Mouse (Mus musculus): ENCODE measurements around the gene Mpzl3.
A peak's percentile ranks its signal among the peaks of the same experiment; 100 is the strongest.
"Not testable (repeated sequence)": the region's sequence is repeated elsewhere in the genome, so short reads cannot be mapped to it uniquely, and the experiment has no call there.

The Mpzl3 gene

DNA sequence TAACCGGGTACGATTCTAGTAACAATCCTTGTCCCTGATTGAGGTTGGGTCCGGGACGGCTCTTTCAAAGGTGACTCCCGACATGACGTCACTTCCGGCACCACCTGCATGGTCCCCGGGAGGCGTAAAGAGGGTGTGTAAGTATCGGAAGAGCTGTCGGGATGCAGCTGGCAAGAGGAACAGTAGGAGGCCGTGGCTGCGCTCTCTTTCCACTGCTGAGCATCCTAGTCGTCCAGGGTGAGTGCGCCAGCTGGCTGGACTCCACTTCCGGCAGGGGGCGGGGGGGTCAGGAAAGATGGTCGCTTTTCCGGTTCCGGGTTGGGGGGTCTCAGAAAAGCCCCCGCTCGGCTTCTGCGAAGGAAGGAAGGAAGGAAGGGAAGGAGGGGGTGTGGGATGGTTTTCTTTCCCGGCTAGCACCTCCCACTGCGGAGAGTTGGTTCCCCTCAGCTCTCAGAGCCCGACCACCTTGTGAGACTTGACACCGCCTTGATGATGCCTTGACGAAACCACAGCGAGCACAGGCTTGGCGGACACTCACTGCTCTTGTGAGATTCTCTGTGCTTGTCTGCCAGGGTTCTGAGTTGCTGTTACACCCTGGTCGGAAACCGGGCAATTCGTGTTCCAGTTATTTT, at the start of gene Mpzl3:
TSS of gene Mpzl3 (plus strand) at position 105 of the 632 bp plus-strand sequence.
- DNase-seq (ENCODE audit: low read depth in 2 of 2, low spot score in 2 of 2): peak; percentile 78 to 84

DNA sequence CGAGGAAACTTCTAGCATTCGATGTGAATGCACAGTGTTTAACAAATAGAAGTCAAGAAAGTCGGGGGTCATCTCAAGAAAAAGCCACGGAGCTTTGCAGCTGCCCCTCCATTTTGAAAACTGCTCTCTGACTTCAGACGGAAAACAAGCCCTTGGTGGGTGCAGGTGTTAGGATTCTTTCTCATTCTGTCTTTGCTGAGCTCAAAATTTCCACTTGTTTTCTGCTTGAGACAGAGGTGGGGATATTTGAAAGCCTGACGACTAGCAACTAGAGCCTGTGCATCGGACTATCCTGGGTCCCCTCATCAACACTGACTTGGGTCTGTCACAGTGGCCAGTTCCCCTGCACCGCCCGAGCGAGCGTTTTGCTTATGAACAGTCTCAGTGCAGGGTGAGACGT, 47.6 kb upstream of the Mpzl3 start:
- no peak for DNase-seq (ENCODE audit: low read depth in 2 of 2, low spot score in 2 of 2)

DNA sequence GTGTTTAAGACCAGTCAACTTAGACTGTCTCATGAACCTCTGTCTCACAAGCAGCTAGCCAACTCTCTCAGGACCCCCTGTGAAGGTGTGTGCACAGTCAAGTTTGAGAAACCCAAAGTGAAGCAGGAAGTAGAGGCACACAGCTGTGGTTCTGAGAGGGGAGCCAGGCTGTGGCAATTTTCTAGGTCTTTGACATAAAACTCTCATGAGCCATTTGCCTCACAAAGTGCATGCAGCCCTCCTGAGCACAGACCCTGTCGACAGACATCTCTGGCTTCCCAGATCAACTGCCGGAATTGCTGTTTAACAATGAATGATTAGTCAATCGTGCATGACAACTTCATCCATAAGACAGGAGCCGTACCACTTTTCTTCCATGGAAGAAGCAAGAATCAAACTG, 46.6 kb upstream of the Mpzl3 start:
- DNase-seq (ENCODE audit: low read depth in 2 of 2, low spot score in 2 of 2): no peak

DNA sequence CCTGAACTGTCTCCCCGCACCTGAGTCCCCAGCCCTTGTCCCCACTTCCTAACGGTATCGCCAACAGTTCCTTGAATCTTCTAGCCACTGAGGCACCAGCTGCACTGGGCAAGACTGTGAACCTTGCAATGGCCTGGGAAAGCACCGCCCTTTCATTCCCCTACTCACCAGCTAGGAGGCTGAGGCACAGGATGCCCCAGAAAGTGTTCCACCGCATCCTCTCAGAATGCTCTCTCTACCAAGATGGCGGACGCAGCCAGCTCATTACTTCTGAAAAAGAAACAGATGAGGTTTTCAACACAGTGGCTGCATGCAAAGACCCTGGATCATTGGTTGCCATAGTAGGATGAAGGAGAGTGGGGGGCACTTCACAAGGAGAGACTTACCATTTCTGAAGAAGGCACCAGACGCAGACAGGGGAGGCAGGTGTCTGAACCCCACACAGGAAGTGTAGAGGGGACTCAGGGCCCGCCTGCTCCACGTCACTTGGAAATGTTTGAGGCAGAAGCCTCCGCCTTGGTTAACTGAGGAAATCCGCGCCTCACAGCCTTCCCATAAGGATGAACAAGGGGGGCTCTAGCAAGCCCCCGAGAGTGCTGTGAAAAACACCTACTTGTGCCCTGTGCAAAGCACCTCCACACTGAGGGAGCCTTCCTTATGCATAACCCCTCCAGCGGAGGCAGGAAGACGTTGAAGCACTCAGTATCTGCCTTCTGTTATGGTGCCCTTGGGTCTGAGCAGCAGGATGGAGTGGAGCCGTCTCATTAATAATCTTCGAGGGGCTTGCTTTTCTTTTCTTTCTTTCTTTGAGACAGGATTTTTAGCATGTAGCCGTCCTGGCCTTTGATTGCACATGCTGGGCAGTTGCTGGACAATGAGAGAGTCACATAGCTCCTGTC, 45.6 kb upstream of the Mpzl3 start, which contains the start of gene Cd3e:
TSS of gene Cd3e (minus strand) at position 448 of the 899 bp plus-strand sequence.
- peak; percentile 61 to 70 for DNase-seq (ENCODE audit: low read depth in 2 of 2, low spot score in 2 of 2)

DNA sequence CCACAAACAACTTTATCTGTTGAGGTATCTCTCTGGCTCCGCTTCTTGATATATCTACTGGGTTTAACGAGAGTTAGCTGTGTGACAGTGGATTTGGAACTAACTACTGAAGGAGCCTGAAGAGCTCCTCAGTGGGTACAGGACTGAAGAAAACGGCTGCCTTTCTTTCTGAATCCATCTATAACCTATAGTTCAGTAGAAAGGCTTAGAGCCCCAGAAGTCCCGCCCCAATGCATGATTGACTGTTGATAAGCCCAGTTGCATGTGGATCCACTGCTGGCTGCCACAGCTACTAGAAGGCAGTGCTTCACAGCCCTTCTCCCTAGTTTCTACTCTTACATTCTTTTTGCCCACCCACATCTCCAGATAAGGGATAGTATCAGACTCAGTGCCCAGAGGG, 44.5 kb upstream of the Mpzl3 start:
- DNase-seq (ENCODE audit: low read depth in 2 of 2, low spot score in 2 of 2): peak; percentile 35 to 63

DNA sequence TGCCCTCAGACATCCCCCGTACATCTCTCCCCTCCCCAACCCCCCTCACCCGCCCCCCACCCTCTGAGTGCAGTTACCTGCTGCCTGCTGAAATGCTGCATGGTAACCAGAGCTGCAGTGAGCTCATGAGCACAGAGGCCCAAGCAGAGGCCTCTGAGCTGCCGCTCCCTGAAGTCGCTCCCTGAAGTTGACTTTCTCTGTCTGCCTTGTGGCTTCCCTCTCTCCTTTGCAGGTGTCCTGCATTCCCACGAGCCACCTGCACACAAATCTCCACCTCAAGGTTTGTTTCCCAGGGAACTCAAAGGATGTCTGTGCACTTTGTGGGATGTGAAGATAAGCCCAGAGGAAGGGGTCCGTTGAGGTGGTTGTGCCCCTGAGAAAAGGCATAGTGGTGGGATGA, 43.7 kb upstream of the Mpzl3 start:
- no peak for DNase-seq (ENCODE audit: low read depth in 2 of 2, low spot score in 2 of 2)

DNA sequence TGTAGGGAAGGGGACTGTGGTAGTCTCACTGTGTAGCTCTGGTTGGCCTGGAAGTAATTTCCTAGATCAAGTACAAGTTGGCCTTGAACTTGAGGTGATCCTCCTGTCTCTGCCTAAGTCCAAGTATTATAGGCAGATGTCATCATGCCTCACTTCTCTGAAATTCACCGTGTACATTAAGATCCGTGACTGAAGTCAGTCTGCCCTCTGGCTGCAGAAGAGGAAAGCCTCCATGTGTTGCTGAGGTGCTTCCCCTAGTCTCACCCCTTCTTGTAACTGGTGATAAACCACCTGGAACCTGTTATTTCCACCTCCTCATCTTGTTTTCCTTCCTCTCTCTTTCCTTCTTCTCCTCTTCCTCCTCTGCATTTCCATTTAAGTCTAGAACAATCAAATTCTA, 40.1 kb upstream of the Mpzl3 start:
- peak in 1 of 2 experiments; percentile 22 for DNase-seq (ENCODE audit: low read depth in 2 of 2, low spot score in 2 of 2)

DNA sequence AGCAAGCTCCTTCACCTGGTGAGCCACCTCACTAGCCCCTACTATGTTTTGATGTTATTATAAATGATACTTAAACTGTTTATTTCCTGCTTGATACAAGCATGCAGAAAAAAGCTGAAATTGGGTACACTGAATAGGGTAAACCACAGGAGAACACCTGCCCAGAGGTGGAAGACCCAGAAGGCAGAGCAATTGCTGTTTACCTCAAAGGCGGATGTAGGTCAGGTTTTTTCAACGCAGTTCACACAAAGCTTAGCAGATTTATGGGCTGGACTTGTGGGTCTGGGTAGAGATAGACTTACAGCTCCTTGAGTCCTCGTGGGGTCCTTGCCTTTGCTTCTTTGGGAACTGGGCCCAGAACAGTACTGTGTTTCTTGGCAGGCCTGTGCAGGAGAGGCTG, 39.1 kb upstream of the Mpzl3 start:
- peak; percentile 40 to 48 for DNase-seq (ENCODE audit: low read depth in 2 of 2, low spot score in 2 of 2)

DNA sequence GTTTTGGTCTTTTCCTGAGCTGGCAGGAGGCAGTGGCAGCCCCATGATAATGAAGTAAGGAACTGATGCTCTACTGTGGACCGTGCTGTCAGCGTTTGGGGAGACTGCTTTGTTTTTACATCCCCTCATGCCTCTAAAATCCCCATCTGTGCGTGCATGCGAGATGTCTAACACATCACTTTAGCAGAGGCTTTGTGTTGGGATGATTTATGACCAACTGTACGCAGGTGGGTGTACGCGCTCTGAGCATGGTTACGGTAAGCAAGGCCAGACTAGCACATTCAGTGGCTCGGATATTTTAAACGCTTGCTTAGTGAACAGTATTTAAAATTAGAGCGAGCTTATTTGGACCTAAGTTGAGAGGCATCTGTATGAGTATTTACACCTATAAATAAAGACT, 37.0 kb upstream of the Mpzl3 start:
- no peak for DNase-seq (ENCODE audit: low read depth in 2 of 2, low spot score in 2 of 2)

DNA sequence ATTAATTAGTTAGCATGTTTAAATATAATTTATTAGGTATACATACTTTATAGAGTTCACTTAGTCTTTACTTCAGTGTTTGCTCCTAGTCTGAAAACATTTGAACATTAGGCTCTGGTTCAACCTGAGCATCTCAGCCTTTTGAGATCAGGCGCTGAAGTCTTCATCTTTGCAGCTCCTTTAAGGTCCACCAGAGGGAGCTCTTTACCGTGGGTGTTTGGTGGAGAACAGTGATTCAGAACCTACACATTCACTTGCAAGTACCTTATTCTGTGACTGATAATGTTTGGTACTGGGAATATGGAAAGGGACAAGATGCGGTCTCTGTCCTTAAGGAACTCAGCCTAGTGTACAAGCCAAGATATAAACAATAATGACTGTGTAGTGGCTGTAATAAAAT, 32.2 kb upstream of the Mpzl3 start:
- peak; percentile 68 to 76 for DNase-seq (ENCODE audit: low read depth in 2 of 2, low spot score in 2 of 2)

DNA sequence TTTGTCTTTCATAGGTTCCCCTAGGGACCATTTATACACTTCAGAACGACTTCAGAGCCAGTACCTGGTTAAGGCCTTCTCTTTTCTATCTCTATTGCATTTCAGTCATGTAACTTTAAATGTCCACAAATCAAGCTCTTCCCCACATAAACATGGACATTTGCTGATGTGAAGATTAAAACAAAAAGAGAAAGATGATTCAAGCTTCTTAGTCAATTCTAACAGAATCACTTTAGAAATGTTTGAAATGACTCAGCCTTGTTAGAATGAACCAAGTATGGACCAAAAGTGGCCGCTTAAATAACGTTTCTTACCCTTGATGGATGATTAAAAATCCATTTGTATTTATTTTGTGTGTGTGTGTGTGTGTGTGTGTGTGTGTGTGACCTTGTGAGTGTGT, 31.3 kb upstream of the Mpzl3 start:
- no peak for DNase-seq (ENCODE audit: low read depth in 2 of 2, low spot score in 2 of 2)

DNA sequence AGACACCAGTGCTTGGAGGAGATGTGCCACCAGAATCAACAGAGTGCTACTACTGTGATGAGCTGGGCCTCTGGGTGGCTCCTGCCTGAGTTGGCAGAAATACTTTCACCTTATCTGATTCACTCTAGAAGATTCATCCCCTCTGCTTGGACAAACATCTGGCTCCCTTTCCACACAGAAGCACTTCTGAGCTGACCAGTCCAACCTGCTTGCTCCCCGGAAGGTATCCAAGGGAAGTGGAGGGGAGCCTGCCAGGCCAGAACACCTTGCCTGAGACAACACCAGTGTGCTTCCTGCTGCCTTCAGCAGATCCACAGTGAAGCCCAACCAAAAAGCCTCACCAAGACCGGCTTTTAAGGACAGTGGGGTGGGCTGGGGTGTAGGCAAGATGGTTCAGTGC, 30.8 kb upstream of the Mpzl3 start:
- no peak for DNase-seq (ENCODE audit: low read depth in 2 of 2, low spot score in 2 of 2)

DNA sequence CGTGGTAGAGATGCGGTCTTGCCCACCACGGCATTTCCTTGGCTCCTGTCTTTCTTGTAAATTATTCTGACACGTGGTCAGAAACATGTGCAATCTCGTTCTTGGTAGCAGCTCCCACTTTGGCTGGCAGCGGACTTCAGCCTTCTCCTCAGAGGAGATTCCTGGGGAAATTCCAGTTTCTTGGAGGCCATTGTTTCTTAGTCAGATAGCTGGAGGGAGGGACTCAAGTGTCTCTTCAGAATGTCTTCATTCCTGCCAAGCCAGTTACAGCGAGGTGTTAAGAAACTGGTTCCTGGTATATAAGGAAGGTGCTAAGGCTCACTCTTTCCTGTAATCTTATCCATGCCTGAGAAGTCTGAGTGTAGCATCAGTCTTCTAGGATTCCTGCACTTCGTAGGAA, 27.6 kb upstream of the Mpzl3 start:
- DNase-seq (ENCODE audit: low read depth in 2 of 2, low spot score in 2 of 2): no peak

DNA sequence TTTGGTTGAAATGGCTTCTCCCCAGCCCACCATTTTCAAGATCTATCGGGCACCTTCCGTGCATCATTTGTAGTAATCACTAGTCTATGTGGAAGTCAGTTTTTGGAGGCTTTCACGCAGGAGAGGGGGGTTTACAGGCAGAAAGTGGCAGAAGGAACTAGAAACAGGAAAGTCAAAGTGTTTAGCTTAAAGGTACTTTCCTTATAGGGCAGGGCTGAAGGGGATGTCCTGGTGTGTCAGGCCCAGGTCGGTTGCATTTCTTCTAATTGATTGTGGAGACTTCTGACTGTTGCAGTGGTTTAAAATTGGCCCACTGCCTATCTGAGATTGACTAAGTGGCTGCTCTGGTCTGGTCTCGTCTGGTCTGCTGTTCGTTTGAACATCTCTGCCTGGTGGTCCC, 24.6 kb upstream of the Mpzl3 start:
- no peak for DNase-seq (ENCODE audit: low read depth in 2 of 2, low spot score in 2 of 2)

DNA sequence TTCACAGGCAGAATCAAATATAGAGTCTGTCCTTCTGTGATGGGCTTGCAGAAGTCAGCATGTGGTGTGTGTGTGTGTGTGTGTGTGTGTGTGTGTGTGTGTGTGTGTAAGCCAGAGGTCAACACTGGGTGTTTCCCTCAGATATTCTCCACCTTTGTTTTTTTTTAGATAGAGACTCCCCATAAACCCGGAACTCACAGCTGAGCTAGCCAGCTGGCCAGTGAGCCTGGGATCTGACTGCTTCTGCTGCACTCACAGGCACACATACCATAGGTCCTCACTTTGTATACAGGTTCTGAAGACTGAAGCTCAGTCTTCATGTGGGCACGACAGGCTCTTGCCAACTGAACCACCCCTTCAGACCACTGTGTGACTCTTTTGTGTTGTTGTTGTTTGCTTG, 22.7 kb upstream of the Mpzl3 start:
- no peak for DNase-seq (ENCODE audit: low read depth in 2 of 2, low spot score in 2 of 2)

DNA sequence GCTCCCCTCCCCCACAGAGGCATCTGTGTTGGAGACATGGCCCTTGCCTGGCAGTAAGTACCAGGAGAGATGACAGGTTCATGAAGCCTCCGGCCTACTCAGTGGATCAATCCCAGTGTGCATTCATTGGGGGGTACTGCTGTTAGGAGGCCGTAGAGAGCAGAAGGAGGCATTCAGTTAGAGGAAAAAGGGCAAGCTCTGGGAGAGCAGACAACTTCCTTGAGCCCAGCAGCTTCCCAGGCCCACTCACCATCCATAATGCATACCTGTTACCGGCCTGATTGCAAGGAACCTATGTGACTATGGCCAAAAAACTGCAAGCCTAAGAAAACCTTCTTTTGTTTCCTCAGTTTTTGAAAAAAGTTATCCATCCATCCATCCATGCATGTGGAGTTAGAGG, 20.5 kb upstream of the Mpzl3 start:
- no peak for DNase-seq (ENCODE audit: low read depth in 2 of 2, low spot score in 2 of 2)

DNA sequence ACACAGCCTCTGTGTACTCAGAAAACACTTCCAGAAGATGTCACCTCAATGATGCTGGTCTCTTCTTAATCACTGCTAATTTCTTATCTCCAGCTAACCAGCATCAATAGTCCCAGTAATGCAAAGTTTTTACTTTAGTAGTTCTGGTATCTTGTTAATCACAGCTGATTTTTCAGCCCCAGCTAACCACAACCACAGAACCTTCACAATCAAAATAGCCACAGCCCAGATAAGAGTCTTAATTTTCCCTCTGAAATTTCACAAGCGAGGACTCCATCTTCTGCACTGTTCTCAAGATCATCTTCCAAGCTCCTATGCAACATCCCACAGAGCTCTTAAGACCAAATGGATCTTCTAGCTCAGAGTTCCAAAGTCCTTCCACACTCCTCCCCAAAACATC, 17.2 kb upstream of the Mpzl3 start:
- DNase-seq (ENCODE audit: low read depth in 2 of 2, low spot score in 2 of 2): not testable (repeated sequence)

DNA sequence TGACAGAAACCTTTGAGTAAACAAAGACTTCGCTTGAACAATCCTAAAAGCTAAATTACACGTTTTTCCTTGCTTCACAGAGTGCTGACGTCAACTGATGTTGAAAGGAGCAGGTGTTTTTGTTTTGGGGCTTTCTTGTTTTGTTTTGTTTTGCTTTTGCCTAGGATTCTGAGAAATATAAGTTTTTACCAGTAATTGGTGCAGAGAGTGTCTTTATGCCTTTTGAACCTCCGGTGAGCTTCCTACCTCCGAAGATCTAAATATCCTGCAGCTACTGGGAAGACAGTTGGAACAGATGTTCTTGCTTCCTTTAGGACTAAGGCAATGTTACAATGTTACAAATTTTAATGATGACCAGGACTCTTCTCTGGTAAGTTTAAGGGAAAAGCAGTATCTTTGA, 15.5 kb upstream of the Mpzl3 start, which contains the start of gene Mpzl2:
TSS of gene Mpzl2 (plus strand) at position 301 of the 400 bp plus-strand sequence.
- no peak for DNase-seq (ENCODE audit: low read depth in 2 of 2, low spot score in 2 of 2)

DNA sequence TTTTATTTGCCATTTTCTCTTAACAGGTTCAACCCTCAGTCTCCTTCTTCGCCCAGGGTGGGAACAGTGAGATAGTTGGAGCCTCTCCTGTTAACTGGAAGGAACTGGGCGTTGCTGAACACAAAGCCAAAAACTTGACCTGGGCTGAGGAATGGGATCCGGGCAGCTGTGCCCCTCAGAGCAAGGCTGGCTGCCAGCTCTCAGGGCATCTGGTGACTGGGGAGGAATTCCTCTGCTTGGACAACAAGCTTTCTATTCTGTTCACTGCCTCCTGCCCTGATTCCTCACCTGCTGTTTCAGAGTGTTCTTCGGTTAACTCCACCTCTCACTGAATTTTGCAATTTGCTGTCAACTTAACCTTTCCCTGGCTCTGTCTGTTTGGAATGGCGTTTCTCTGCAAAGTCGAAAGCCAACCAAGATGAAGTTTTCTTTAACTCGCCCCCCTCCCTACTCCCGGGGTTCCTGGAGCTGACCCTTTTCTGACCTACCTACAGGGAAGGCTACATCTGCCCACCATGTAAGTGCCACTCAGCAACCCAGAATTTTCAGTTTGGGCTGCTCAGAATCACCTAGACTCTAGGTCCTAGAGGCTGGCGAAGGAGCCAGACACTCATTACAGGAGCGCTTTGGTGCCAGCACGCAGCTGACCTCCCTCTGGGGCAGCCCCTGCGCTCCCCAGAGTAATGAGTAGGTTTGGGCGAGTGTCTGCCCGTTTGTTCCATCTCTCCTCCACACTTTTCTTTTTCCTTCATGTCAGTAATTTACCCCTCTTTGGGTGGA, 14.7 kb upstream of the Mpzl3 start:
- no peak for DNase-seq (ENCODE audit: low read depth in 2 of 2, low spot score in 2 of 2)

DNA sequence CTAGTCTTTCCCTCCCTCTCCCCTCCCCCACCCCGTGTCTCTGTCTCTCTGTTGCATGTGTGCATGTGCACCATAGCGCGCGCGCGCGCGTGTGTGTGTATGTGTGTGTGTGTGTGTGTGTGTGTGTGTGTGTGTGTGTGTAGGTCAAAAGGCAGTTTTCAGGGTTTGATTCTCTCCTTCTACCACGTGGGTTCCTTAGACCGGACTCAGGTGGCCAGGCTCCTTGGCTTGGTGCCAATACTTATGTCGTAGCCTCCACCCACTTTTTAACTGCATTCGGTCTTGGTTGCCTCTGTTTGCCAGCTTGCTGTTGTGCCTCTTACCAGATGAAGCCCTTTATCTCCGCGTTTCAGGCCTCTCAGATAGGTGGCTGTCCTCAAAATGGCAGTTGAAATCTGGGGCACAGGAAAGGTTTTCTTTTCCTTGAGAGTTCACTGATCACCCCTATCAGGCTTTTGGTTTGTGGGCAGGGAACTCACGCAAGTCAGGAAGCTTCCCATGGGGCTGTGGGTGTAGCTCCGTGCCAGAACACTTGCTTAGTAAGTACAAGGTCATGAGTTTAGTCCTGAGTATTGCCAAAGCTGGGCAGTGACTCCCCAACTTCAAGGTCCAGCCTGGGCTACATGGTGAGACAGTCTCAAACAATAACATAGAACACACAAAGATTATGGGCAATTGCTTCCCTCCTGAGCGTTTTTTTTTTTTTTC, 13.7 kb upstream of the Mpzl3 start:
- DNase-seq (ENCODE audit: low read depth in 2 of 2, low spot score in 2 of 2): no peak
